Mouse (Mus musculus) lung, embryonic 14.5 days (tissue): ENCODE results near the gene Dnttip2. TPM values are rescaled to one million over a fixed set of nuclear protein-coding genes. Genes with fewer than 3 reads are reported as not detected.
"Not testable (repeated sequence)": the region's sequence is repeated elsewhere in the genome, so short reads cannot be mapped to it uniquely, and the experiment has no call there.

Experiments used
- ATAC-seq: fragments of 200-750 bp; cut with Nextera tagmentation; 2 replicates; pipeline ENCODE4 v1.8.0; 2017; ENCODE audit warnings: mild to moderate bottlenecking, moderate TSS enrichment, moderate library complexity; ENCODE audit not compliant: insufficient read depth
- DNase-seq: peaks from one replicate; pipeline ENCODE4 v3.0.0-alpha.2; 2015
- H3K27ac ChIP-seq: fragments of 300-500 bp; sonication (generic); 2 replicates; pipeline ENCODE4 v1.5.1; 2014; ENCODE audit warnings: low read depth, mild to moderate bottlenecking, moderate library complexity
- H3K27me3 ChIP-seq: fragments of 300-500 bp; sonication (generic); 2 replicates; pipeline ENCODE4 v1.6.1; 2014; ENCODE audit warnings: low read length, control low read depth; ENCODE audit not compliant: insufficient read depth
- H3K36me3 ChIP-seq: fragments of 300-500 bp; sonication (generic); 2 replicates; pipeline ENCODE4 v1.6.1; 2014; ENCODE audit warnings: control low read depth; ENCODE audit not compliant: insufficient read depth
- H3K4me1 ChIP-seq: fragments of 300-500 bp; sonication (generic); 2 replicates; pipeline ENCODE4 v1.6.1; 2014; ENCODE audit warnings: antibody characterized with exemption, control low read depth; ENCODE audit not compliant: insufficient read depth
- H3K4me2 ChIP-seq: fragments of 300-500 bp; sonication (generic); 2 replicates; pipeline ENCODE4 v1.6.1; 2014; ENCODE audit warnings: mild to moderate bottlenecking
- H3K4me3 ChIP-seq: fragments of 300-500 bp; sonication (generic); 2 replicates; pipeline ENCODE4 v1.5.1; 2014; ENCODE audit warnings: low read depth, low read length
- H3K9ac ChIP-seq: fragments of 300-500 bp; sonication (generic); 2 replicates; pipeline ENCODE4 v1.6.1; 2014
- H3K9me3 ChIP-seq: fragments of 300-500 bp; sonication (generic); 2 replicates; pipeline ENCODE4 v1.6.1; 2016; ENCODE audit warnings: low read depth, low read length, control low read depth
- CTCF ChIP-seq: IDR thresholded peaks from 2 replicates; pipeline ENCODE4 v1.5.1; 2016; ENCODE audit warnings: antibody characterized with exemption, low read depth
- WGBS: fragments of 180-500 bp; shearing (Covaris S2); extraction: QIAGEN DNeasy Blood & Tissue Kit; methylation state at CpG from one replicate; pipeline ENCODE4 v1.1.7; 2014; 5-methylcytosine and 5-hydroxymethylcytosine counted together
- polyA plus RNA-seq: library from polyadenylated mRNA; unstranded; fragments of >200 nt; fragmentation: Nextera tagmentation; extraction: Ambion mirVana; gene quantifications from 2 replicates; pipeline ENCODE4 v1.2.1, GENCODE M21; 2014

The Dnttip2 gene
- polyA plus RNA-seq, 1 experiment from 2014 or later, result 77.8 TPM

GRCm38 (mm10) chr3:122269986-122270385 lies 4.2 kb upstream of the Dnttip2 start:
- Histone ChIP-seq H3K36me3 (peaks cover 8% of the 10 kb centered on the region; the same call in 1 of the 2 replicates), H3K27ac (no peak overlapping the region), H3K9ac (no peak overlapping the region), H3K27me3 (no peaks in the 10 kb centered on the region), H3K4me3 (no peak overlapping the region), H3K4me1 (0 out of 2 replicates have a peak, but pooled peaks cover under 1% of the 10 kb centered on the region), H3K9me3 (no peaks in the 10 kb centered on the region), H3K4me2 (no peak overlapping the region)
- DNase-seq (no peak), ATAC-seq (no peak)
- 66% methylated on average over 5 of the region's 5 CpGs for WGBS
- TF ChIP-seq CTCF, result no peak; the same call in 1 of the 2 replicates

DNA sequence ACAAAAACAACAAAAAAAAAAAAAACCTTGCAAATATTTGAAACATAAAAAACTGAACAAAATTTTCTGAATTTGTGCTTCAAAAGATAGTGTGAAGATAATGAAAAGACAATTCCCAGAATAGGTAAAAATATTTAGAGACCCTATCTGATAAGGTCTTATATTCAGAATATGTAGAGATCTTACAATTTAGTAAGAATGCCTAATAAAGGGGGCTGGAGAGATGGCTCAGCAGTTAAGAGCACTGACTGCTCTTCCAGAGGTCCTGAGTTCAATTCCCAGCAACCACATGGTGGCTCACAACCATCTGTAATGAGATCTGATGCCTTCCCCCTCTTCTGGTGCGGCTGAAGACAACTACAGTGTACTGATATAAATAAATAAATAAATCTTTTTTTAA lies 1.6 kb upstream of the Dnttip2 start:
- H3K4me2 ChIP-seq, H3K4me3 ChIP-seq, DNase-seq, H3K4me1 ChIP-seq, H3K27ac ChIP-seq, H3K9ac ChIP-seq, ATAC-seq, H3K27me3 ChIP-seq, H3K9me3 ChIP-seq: not testable (repeated sequence)
- WGBS, result 75% methylated on average over 1 of the region's 1 CpGs
- peaks cover 26% of the 10 kb centered on the region for H3K36me3 ChIP-seq

DNA sequence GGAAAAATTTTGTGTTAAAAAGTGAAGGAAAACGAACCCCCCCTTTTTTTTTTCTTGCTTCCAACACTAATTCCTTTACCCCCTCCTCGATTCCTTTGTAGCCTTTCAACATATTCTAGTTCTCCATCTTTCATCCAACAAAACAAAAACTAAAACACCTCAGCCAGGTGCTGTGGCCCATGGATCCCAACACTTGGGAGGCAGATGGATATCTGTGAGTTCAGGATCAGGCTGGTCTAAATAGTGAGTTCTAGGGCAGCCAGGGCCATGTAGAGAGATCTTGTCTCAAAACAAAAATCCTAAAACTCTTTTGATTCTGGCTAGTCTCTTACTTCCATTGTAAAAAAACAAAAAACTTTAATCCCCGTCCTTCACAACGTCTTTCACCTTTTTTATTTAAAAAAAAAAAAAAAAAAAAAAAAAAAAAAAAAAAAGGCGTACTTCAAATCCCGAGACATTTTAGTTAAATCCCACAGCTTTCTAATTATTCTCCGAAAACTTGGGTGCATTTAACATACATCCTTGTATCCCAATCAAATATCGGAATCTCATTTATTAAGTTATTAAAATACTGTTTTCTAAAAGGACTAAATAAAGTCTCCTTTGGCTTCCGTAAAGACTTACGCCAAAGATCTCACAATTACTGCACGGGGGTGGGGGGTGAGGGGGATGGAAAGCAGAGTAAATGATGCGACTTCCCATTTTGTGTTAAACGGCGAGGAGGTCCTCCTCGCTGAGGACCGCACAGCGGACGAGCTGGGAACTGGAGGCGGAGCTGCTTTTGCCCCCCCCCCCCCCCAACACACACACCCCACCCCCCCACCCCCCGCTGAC lies 564 bp upstream of the Dnttip2 start:
- 8% methylated on average over 20 of the region's 20 CpGs for WGBS
- H3K36me3 ChIP-seq, result peaks cover 37% of the 10 kb centered on the region
- peak; percentile 34; the same call in 1 of the 2 replicates for TF ChIP-seq CTCF
- no peaks in the 10 kb centered on the region for H3K9me3 ChIP-seq
- peak overlapping the region; percentile 46 for H3K9ac ChIP-seq
- peak overlapping the region; percentile 88 for H3K4me3 ChIP-seq
- H3K4me1 ChIP-seq, result peaks cover 4% of the 10 kb centered on the region; the same call in 1 of the 2 replicates
- no peak overlapping the region for H3K27ac ChIP-seq
- peak overlapping the region; percentile 81 for H3K4me2 ChIP-seq
- DNase-seq (peak; percentile 28), ATAC-seq (no peak)
- no peaks in the 10 kb centered on the region for H3K27me3 ChIP-seq

- WGBS, result 76% methylated on average over 10 of the region's 10 CpGs
- H3K9ac ChIP-seq, result peak overlapping the region; percentile 94
- H3K4me2 ChIP-seq, result peak overlapping the region; percentile 81
- DNase-seq (no peak), ATAC-seq (no peak)
- no peak for TF ChIP-seq CTCF
- peaks cover 51% of the 10 kb centered on the region for H3K36me3 ChIP-seq
- no peaks in the 10 kb centered on the region for H3K9me3 ChIP-seq
- no peak overlapping the region for H3K27ac ChIP-seq
- no peaks in the 10 kb centered on the region for H3K27me3 ChIP-seq
- peak overlapping the region; percentile 88 for H3K4me3 ChIP-seq
- H3K4me1 ChIP-seq, result peaks cover 4% of the 10 kb centered on the region; the same call in 1 of the 2 replicates
These were observed 923 bp downstream of the Dnttip2 start for GRCm38 (mm10) chr3:122275111-122275510.

DNA sequence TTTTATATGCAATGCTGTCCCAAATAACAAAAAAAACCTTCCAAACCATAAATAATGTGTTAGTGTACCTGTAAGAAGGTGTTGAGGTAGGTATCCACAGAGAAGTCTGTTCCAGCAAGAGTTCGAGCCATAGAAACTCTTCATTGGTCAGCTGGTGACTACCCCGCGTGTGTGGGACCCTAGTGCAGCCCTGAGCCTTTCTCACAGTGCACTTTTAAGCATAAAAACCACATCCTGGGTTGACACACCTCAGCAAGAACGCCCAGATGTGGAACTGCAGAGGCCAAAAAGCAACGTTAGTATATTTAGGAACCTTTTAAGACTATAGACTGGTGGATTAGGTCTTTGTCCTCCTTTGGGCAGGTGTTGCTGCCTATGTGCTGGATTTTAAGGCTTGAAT lies 13.0 kb downstream of the Dnttip2 start:
- no peak for DNase-seq
- peaks cover 32% of the 10 kb centered on the region for H3K36me3 ChIP-seq
- H3K27me3 ChIP-seq, result no peaks in the 10 kb centered on the region
- no peak overlapping the region for H3K27ac ChIP-seq
- H3K9me3 ChIP-seq, result no peaks in the 10 kb centered on the region
- ATAC-seq, result no peak
- no peak overlapping the region for H3K4me3 ChIP-seq
- peaks cover 6% of the 10 kb centered on the region; the same call in 1 of the 2 replicates for H3K4me1 ChIP-seq
- H3K9ac ChIP-seq, result no peak overlapping the region
- H3K4me2 ChIP-seq, result no peak overlapping the region
- no peak for TF ChIP-seq CTCF
- 79% methylated on average over 5 of the region's 5 CpGs for WGBS

DNA sequence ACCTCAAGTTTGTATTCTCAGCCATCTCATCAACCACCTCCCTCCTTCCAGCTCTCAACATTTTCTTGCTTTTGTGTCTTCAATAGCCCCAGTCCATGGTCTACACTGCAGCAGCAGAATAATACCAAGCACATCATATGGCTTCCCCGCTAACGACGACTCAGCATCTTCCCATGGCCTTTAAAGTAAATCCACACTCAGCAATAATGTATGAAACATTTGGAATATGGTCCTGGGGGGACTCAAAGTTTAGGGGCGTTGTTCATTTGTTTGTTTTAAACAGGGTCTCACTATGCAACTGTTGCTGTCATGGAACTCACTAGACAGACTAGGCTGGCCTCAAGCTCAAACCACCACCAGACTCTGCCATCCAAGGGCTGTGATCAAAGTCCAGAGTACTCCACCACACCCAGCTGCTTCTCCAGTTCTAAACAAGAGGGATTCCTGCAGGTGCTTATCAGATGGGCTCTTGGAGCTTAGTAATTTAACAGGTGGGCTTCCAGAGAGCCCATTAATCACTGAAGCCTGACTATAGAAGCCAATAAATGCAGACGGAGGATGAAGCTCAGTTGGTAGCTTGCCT lies 14.5 kb downstream of the Dnttip2 start:
- ATAC-seq, result no peak
- no peak overlapping the region for H3K27ac ChIP-seq
- H3K27me3 ChIP-seq, result no peaks in the 10 kb centered on the region
- WGBS, result 79% methylated on average over 5 of the region's 5 CpGs
- H3K4me2 ChIP-seq, result no peak overlapping the region
- H3K36me3 ChIP-seq, result peaks cover 16% of the 10 kb centered on the region
- H3K9me3 ChIP-seq, result no peaks in the 10 kb centered on the region
- no peak for TF ChIP-seq CTCF
- H3K9ac ChIP-seq, result no peak overlapping the region
- H3K4me1 ChIP-seq, result peaks cover 6% of the 10 kb centered on the region; the same call in 1 of the 2 replicates
- H3K4me3 ChIP-seq, result no peak overlapping the region
- DNase-seq, result no peak

DNA sequence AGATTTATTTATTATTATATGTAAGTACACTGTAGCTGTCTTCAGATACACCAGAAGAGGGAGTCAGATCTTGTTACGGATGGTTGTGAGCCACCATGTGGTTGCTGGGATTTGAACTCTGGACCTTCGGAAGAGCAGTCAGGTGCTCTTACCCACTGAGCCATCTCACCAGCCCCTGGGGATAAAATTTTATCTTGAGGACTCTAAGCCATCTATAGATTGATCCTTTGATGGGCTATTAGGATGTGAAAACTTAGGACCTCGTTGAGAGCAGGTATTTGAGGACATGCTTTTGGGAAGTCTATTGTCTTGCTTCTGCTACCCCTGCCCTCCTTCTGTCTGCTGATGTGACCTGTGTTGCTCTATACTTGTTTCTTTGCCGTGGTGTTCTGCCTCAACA lies 15.2 kb downstream of the Dnttip2 start:
- not testable (repeated sequence) for DNase-seq, H3K27me3 ChIP-seq, H3K4me1 ChIP-seq, ATAC-seq, H3K9me3 ChIP-seq, H3K27ac ChIP-seq, H3K4me3 ChIP-seq, H3K4me2 ChIP-seq, H3K9ac ChIP-seq
- 69% methylated on average over 3 of the region's 4 CpGs for WGBS
- H3K36me3 ChIP-seq, result peaks cover 10% of the 10 kb centered on the region
